Mouse (Mus musculus) kidney, embryonic 14.5 days (tissue): ENCODE results near the gene Hoxa4. TPM values are rescaled to one million over a fixed set of nuclear protein-coding genes. Genes with fewer than 3 reads are reported as not detected.
A peak's percentile ranks its signal among the peaks of the same experiment; 100 is the strongest.

Experiments
- ATAC-seq: fragments of 200-750 bp; cut with Nextera tagmentation; 2 replicates; pipeline ENCODE4 v1.8.0; 2017; ENCODE audit warnings: moderate number of reproducible peaks, mild to moderate bottlenecking, moderate TSS enrichment, moderate library complexity; ENCODE audit not compliant: low FRiP score, low TSS enrichment
- H3K27ac ChIP-seq: fragments of 300-500 bp; sonication (generic); 2 replicates; pipeline ENCODE4 v1.5.1; 2014; ENCODE audit warnings: low read depth, mild to moderate bottlenecking, low read length, moderate library complexity, mixed read lengths
- H3K27me3 ChIP-seq: fragments of 300-500 bp; sonication (generic); 2 replicates; pipeline ENCODE4 v1.6.1; 2014; ENCODE audit warnings: mild to moderate bottlenecking, low read length; ENCODE audit not compliant: control insufficient read depth, insufficient read depth
- H3K36me3 ChIP-seq: fragments of 300-500 bp; sonication (generic); 2 replicates; pipeline ENCODE4 v1.6.1; 2014; ENCODE audit warnings: low read length, mixed read lengths; ENCODE audit not compliant: control insufficient read depth, insufficient read depth
- H3K4me1 ChIP-seq: fragments of 300-500 bp; sonication (generic); 2 replicates; pipeline ENCODE4 v1.6.1; 2014; ENCODE audit warnings: low read length, mixed read lengths; ENCODE audit not compliant: control insufficient read depth, insufficient read depth
- H3K4me2 ChIP-seq: fragments of 300-500 bp; sonication (generic); replicated peaks from 2 replicates; pipeline ENCODE4 v1.6.1; 2014; ENCODE audit warnings: low read depth, mild to moderate bottlenecking, low read length
- H3K4me3 ChIP-seq: fragments of 300-500 bp; sonication (generic); 2 replicates; pipeline ENCODE4 v1.5.1; 2014; ENCODE audit warnings: mild to moderate bottlenecking, low read length
- H3K9ac ChIP-seq: fragments of 300-500 bp; sonication (generic); 2 replicates; pipeline ENCODE4 v1.6.1; 2014; ENCODE audit warnings: low read depth, mild to moderate bottlenecking, low read length, moderate library complexity
- H3K9me3 ChIP-seq: fragments of 300-500 bp; sonication (generic); 2 replicates; pipeline ENCODE4 v1.6.1; 2016; ENCODE audit warnings: low read length; ENCODE audit not compliant: control insufficient read depth
- WGBS: fragments of 180-500 bp; shearing (Covaris S2); extraction: QIAGEN DNeasy Blood & Tissue Kit; methylation state at CpG from one replicate; pipeline ENCODE4 v1.1.7; 2014; 5-methylcytosine and 5-hydroxymethylcytosine counted together
- polyA plus RNA-seq: library from polyadenylated mRNA; unstranded; fragments of >200 nt; fragmentation: Nextera tagmentation; extraction: Ambion mirVana; gene quantifications from 2 replicates; pipeline ENCODE4 v1.2.1, GENCODE M21; 2014

Hoxa4 gene
- polyA plus RNA-seq: 3.1 and 3.6 TPM in 2 replicates

GRCm38 (mm10) chr6:52190906-52191810 lies at the start of gene Hoxa4:
Gene Hoxa4 (minus strand): TSS chr6:52191753.
- ATAC-seq: peak; percentile 75
- peak within 1 kb of the TSS; percentile 95 for H3K27ac ChIP-seq
- peak within 1 kb of the TSS; percentile 88 for H3K9ac ChIP-seq
- WGBS: under 1% methylated on average over 69 of the region's 102 CpGs
- H3K4me2 ChIP-seq: peak within 1 kb of the TSS; percentile 97
- peaks cover 16% of the 10 kb centered on the region; the same call in 1 of the 2 replicates for H3K36me3 ChIP-seq
- no peaks in the 10 kb centered on the region for H3K9me3 ChIP-seq
- peaks cover 65% of the 10 kb centered on the region for H3K4me1 ChIP-seq
- peak within 1 kb of the TSS; percentile 57 for H3K4me3 ChIP-seq
- H3K27me3 ChIP-seq: no peaks in the 10 kb centered on the region

GRCm38 (mm10) chr6:52241001-52241621 lies 49.6 kb upstream of the Hoxa4 start:
- peak overlapping the region; percentile 64 for H3K4me3 ChIP-seq
- H3K36me3 ChIP-seq: no peaks in the 10 kb centered on the region
- 3% methylated on average over 9 of the region's 9 CpGs for WGBS
- H3K4me2 ChIP-seq: peak overlapping the region; percentile 83
- peaks cover 15% of the 10 kb centered on the region for H3K4me1 ChIP-seq
- H3K9ac ChIP-seq: peak overlapping the region; percentile 96
- H3K9me3 ChIP-seq: no peaks in the 10 kb centered on the region
- no peaks in the 10 kb centered on the region; the same call in none of the 2 replicates for H3K27me3 ChIP-seq
- peak overlapping the region; percentile 98 for H3K27ac ChIP-seq
- ATAC-seq: no peak

GRCm38 (mm10) chr6:52240389-52241000 lies 48.9 kb upstream of the Hoxa4 start, which contains the start of gene Hoxa10:
Gene Hoxa10 (minus strand): TSS chr6:52240854.
- peak within 1 kb of the TSS; percentile 98 for H3K27ac ChIP-seq
- peaks cover 21% of the 10 kb centered on the region for H3K4me1 ChIP-seq
- H3K36me3 ChIP-seq: no peaks in the 10 kb centered on the region
- H3K4me3 ChIP-seq: peak within 1 kb of the TSS; percentile 64
- WGBS: under 1% methylated on average over 35 of the region's 35 CpGs
- peak within 1 kb of the TSS; percentile 96 for H3K9ac ChIP-seq
- ATAC-seq: peak; percentile 69
- no peaks in the 10 kb centered on the region; the same call in none of the 2 replicates for H3K27me3 ChIP-seq
- H3K4me2 ChIP-seq: peak within 1 kb of the TSS; percentile 83
- no peaks in the 10 kb centered on the region for H3K9me3 ChIP-seq

- WGBS: under 1% methylated on average over 30 of the region's 30 CpGs
- Histone ChIP-seq H3K9me3 (no peaks in the 10 kb centered on the region), H3K4me1 (peaks cover 21% of the 10 kb centered on the region), H3K27ac (peak overlapping the region; percentile 98), H3K4me2 (peak overlapping the region; percentile 83), H3K36me3 (no peaks in the 10 kb centered on the region), H3K9ac (peak overlapping the region; percentile 96), H3K4me3 (peak overlapping the region; percentile 64), H3K27me3 (peaks cover 3% of the 10 kb centered on the region; the same call in 1 of the 2 replicates)
- ATAC-seq: no peak
These were observed 48.3 kb upstream of the Hoxa4 start for GRCm38 (mm10) chr6:52239625-52240388.

GRCm38 (mm10) chr6:52238976-52239375 lies 47.4 kb upstream of the Hoxa4 start:
- no peaks in the 10 kb centered on the region for H3K36me3 ChIP-seq
- peak overlapping the region; percentile 96 for H3K9ac ChIP-seq
- peak overlapping the region; percentile 64 for H3K4me3 ChIP-seq
- no peak for ATAC-seq
- H3K9me3 ChIP-seq: no peaks in the 10 kb centered on the region
- peaks cover 21% of the 10 kb centered on the region for H3K4me1 ChIP-seq
- peaks cover 9% of the 10 kb centered on the region; the same call in 1 of the 2 replicates for H3K27me3 ChIP-seq
- H3K4me2 ChIP-seq: peak overlapping the region; percentile 83
- H3K27ac ChIP-seq: peak overlapping the region; percentile 4; the same call in 1 of the 2 replicates
- 2% methylated on average over 7 of the region's 7 CpGs for WGBS

GRCm38 (mm10) chr6:52238155-52238545 lies 46.6 kb upstream of the Hoxa4 start:
- peak overlapping the region; percentile 98; the same call in 1 of the 2 replicates for H3K27ac ChIP-seq
- peaks cover 12% of the 10 kb centered on the region; the same call in 1 of the 2 replicates for H3K27me3 ChIP-seq
- 3% methylated on average over 7 of the region's 7 CpGs for WGBS
- H3K36me3 ChIP-seq: no peaks in the 10 kb centered on the region
- peak overlapping the region; percentile 64 for H3K4me3 ChIP-seq
- H3K9ac ChIP-seq: peak overlapping the region; percentile 96
- no peak for ATAC-seq
- no peaks in the 10 kb centered on the region for H3K9me3 ChIP-seq
- H3K4me2 ChIP-seq: peak overlapping the region; percentile 83
- H3K4me1 ChIP-seq: peaks cover 21% of the 10 kb centered on the region

- peak overlapping the region; percentile 96 for H3K9ac ChIP-seq
- 7% methylated on average over 10 of the region's 10 CpGs for WGBS
- no peak for ATAC-seq
- H3K27ac ChIP-seq: peak overlapping the region; percentile 98
- no peaks in the 10 kb centered on the region; the same call in 1 of the 2 replicates for H3K36me3 ChIP-seq
- H3K4me1 ChIP-seq: peaks cover 21% of the 10 kb centered on the region
- no peaks in the 10 kb centered on the region for H3K9me3 ChIP-seq
- peak overlapping the region; percentile 64 for H3K4me3 ChIP-seq
- H3K4me2 ChIP-seq: peak overlapping the region; percentile 83
- peaks cover 12% of the 10 kb centered on the region; the same call in 1 of the 2 replicates for H3K27me3 ChIP-seq
These were observed 46.0 kb upstream of the Hoxa4 start for GRCm38 (mm10) chr6:52237346-52238154.
